Mouse (Mus musculus) left cerebral cortex, postnatal 25 days (tissue): ENCODE measurements around the gene Gm21985. TPM values are rescaled to one million over a fixed set of nuclear protein-coding genes. Genes with fewer than 3 reads are reported as not detected.
"Not testable (repeated sequence)": the region's sequence is repeated elsewhere in the genome, so short reads cannot be mapped to it uniquely, and the experiment has no call there.

Experiments
- DNase-seq, 2 experiments: peaks; one replicate each; pipeline ENCODE4 v3.0.0; 2022; ENCODE audit warnings: low spot score in 2 of 2, mixed read lengths in 1 of 2
- intact Hi-C: fragments of 180-260 bp; cut with DNase I; formaldehyde crosslinking; loops from one replicate; pipeline ENCODE4 v1.15.1; 2025
- total RNA-seq, 2 experiments: library from RNA; stranded (reverse); gene quantifications; 2 replicates each; pipeline ENCODE4 v1.2.3; 2021

The Gm21985 gene
- total RNA-seq, 2 experiments from 2014 or later = 4.1 to 4.4 TPM

DNA sequence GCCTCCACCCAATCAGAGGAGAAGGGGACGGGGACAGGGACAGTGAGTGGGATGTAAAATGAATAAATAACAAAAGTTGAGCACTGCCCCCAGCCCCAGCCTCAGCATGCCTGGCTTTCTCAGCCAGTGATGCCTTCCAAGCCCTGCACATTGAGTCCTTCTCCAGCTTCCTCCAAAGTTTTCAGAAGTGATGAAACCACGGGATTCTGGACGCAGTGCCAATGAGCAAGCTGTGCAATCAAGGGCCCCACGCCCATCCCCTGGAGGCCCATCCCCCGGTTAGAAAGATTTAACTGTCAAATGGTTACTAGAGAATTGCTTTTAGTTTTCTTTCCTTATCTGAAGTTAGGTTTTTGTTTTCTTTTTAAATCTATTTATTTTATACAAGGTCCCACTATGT is 103.8 kb downstream of the Gm21985 start:
- intact Hi-C loops = loop anchor here (5.0 kb wide), 1 partner anchor 103 kb away; the partner anchor contains the start of genes Gm21985 and Slc12a6
- no peak for DNase-seq

DNA sequence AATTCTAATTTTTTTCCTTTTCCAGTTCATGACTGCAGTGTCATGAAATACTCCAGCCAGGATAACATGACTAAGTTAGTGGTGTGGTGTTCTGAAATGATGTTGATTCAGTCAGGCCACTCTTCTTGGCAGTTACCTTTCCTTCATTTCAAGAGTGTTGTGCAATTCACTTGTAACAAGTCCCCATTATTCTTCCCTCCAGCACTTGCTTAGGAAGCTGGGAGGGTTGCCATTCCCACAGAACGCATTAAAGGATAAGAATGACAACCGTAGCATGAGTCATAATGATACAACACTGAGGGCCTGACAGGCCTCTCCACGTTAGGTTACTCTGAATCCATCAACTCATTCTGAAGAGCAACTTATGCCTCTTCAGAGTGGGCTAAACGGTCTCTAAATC is 107.0 kb downstream of the Gm21985 start:
- no peak for DNase-seq
- intact Hi-C loops = no loop called here

DNA sequence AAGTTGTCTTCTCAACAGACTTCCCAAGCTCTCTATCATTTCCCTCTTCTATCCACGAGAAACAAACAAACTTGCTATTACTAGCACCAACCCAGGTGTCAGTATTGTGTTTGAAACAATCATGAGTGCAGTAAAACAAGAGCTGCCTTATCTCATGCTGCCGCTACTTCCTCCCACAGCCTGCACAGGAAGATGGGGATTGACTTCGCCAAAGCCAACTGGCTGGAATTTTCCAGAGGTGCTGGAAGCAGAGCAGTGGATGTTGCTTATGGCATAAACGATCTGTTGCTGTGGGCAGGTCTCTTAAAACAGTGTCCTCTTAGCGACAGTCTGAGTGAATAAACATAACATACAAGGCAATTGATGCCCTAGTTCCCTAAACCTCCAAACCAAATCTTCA is 108.5 kb downstream of the Gm21985 start:
- intact Hi-C loops = loop anchor here (5.0 kb wide), 1 partner anchor 393 kb away; no protein-coding TSS in a partner anchor
- DNase-seq = no peak

DNA sequence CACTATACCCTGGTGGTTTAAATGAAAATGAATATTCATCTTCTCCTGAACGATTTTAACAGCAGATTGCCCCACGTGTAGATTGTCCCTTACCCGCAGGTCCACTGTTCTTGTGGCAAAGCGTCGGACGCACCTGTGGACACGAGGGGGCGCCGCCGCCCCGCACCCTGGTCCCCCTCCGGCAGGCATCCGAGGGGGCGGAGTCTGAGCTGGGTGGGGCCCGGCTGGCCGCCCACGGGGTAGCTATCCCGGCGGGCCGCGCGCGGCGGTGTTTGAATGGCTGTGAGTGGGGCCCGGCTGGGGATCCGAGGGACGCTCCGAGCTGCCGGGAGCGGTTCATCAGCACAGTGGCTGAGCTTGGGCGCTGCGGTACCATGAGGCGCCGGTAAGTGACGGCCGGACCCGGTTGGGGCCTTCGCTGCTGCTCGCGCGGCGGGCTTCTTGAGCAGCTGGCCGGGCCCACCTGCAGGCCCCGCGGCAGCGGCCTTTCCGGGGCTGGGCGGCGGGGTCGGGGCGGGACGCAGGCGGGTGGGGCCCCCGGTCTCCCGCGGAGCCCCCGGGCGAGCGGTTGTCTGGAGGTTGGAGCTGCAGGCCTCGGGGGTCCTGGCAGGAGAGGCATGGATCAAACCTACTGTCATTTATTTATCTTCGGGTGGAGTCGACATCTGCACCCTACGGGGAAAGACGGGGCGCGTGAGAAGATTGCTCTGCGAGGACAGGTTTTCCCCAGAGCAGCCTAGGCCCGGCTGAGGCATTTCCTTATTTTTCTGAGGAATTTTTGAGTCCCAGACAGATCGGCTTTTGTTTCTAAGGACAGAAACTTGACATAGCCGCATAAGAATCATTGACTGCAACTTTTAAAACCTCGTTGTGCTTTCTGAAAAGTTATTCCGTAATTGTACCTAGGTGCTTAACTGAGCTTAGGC is 113.1 kb downstream of the Gm21985 start, which contains the start of gene Katnbl1:
TSS of gene Katnbl1 (plus strand) at position 239 of the 926 bp plus-strand sequence.
- intact Hi-C loops = loop anchor here (2.0 to 5.0 kb wide), 3 partner anchors 76 to 388 kb away; partner anchors contain the start of genes Chrm5 and Emc7
- DNase-seq = peak; percentile 89 to 93

DNA sequence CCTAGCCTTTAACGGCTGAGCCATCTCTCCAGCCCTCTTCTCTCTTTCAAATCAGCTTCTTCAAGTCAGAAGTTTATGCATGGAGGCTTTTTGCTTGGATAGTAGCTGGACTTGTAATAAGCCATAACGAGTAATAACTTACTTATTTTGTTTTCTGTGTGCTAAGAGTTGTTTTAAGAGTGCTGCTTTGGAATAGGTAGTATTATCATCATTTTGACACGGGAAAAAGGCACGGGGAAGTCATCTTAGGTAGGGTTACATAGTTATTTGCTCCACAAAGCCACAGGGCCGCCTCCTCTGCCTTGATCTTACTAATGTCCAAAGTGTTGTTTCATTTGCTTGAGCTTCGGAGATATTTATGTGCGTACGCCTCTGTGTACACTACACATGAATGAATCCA is 114.0 kb downstream of the Gm21985 start:
- DNase-seq = no peak
- intact Hi-C loops = no loop called here

DNA sequence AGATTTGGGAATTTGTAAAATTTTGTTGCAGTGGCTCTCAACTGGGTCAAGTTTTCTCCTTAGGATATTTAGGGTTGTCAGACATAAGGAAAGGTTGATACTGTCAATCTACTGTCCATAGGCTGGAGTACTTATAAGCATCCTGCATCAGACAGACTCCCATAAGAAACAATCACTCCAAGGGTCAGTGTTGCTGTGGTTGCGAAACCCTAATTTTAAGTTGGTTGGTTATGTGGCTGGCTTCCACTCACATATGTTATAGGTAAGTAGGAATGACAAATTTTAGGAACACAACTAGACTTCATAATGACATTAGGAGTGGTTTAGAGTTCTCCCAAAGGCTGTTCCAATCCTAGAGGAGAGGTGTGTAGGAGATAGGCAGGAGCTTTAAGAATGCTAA is 115.1 kb downstream of the Gm21985 start:
- DNase-seq = no peak
- intact Hi-C loops = no loop called here

DNA sequence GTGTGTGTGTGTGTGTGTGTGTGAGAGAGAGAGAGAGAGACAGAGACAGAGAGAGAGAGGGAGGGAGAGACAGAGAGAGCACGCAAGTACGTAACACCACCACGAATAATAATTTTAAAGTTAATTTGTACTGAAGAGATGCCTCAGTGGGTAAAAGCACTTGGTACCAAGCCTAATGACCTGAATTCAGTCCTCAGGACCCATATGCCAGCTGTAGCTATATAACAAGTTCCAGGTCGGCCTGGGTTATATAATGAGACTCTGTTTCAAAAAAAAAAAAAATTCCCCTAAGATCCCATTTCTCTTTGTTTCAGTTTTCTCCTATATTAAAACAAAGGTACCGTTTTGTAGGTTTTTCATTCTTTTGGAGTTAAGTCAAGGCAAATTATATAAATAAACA is 124.7 kb downstream of the Gm21985 start:
- intact Hi-C loops = no loop called here
- DNase-seq = no peak

DNA sequence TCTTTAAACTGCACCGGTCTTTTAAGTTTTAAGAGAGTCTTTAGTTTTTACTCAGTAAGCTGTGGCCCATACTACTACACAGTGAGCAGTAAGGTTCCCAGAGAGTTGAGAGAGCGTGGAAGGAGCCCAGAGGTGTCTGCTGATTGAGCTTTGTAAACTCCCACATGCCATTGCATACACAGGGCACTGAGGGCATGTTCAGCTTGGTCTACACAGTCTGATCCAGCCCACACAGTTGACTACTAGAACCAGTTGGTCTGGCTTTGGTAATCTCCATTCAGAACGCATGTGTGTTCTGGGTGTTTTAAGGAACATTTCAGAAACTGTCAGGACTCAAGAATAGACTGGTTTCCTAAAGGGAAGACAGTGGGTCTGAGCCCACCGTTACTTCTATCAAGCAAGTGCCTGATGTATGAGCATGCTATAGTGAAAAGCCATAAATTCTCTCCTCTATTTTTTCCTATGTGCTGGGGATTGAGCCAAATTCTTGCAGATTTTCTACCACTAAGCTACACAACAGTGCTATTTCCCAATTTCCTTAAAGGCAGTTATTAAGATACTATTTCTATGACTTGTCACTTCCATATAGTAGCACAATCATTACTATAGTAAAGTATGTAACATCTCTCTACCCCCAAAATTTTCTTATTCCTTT is 125.4 kb downstream of the Gm21985 start:
- intact Hi-C loops = no loop called here
- DNase-seq = no peak

DNA sequence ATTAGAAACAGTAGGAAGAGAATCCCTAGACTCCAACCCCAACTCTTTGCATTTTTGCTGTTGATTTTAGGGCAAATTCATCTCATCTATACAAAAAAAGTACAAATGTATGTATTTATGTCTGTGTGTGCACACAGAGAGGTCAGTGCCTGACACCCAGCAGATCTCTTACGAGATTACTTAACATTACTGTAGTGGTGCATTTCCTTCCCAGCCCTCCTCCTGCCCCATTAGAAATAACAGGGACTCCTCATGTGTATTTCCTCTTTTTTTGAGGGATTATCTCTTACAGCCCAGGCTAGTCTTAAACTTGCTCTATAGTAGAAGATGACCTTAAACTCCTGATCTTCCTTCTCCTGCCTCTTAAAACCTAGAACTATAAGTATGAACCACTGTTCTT is 126.6 kb downstream of the Gm21985 start:
- no peak for DNase-seq
- intact Hi-C loops = no loop called here

DNA sequence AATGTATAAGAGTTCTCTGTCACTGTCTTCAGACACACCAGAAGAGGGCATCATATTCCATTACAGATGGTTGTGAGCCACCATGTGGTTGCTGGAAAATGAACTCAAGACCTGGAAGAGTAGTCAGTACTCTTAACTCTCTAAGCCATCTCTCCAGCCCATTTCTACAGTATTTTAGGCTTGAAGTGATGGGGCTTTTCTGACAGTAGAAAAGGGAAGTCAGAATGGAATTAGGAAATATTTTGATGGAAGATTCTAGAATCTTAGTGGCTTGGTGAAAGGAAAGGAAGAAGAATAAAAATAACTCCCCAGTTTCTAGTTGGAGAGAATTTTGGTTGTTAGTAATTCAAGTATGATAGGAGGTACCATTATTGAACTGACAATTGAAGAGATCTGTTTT is 127.8 kb downstream of the Gm21985 start:
- no peak for DNase-seq
- intact Hi-C loops = no loop called here

DNA sequence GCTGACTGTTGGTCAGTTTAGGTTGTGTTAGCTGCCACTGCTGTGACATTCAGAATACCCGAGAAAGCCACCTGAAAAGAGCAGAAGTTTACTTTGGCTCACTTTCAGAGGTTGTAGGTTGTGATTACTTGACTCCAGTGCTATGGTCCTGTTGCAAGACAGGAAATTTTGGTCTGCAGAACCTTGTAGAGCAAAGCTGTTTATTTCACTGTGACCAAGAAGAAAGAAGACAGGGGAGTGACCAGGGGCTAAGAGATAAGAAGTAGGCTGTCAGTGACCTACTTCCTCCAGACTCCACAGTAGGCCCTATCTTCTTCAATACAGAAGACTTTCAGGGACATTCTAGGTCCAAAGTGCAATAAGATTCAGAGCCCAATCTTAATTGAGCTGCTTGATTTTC is 130.5 kb downstream of the Gm21985 start:
- no peak for DNase-seq
- intact Hi-C loops = no loop called here

DNA sequence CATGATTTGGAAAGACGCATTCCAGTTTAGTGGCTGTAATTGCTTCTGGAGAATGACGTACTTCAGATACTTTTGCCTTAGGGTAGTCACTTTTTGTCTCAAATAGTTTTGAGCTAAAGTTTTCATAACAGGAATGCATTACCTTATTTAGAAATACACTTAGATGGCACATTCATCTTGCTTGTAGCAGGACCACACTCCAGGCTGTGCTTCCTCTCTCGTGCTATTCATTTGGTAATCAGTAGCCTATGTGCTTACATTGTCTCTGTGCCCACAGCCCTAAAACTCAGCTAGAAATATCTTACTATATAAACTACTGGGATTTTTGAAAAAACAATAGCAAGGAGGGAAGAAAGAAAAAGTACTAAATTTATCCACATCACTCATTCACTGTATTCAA is 140.9 kb downstream of the Gm21985 start:
- intact Hi-C loops = no loop called here
- no peak for DNase-seq

DNA sequence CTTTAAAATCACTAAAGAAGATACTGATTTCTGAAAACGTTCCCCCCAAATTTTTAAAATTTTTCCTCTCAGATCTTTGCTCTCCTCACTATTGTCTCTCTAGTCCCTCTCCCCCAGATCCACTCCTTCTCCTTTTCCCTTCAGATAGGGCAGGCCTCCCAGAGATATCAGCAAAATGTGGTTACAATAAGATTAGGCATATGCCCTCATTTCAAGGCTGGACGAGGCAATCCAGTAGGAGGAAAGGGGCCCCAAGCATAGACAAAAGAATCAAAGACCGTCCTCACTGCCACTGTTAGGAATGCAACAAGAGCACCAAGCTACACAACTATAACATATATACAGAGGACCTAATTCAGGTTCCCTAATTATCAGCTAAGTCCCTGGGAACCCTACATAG is 159.2 kb downstream of the Gm21985 start:
- intact Hi-C loops = no loop called here
- no peak for DNase-seq

DNA sequence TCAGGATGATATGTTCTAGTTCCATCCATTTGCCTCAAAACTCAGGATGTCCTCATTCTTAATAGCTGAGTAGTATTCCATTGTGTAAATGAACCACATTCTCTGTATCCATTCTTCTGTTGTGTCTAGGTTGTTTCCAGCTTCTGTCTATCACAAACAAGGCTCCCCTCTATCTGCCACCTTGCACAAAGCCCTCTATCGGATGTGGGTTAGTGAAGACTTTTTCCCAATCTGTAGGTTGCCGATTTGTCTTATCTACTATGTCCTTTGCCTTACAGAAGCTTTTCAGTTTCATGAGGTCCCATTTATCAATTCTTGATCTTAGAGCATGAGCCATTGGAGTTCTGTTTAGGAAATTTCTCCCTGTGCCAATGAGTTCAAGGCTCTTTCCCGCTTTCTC is 162.4 kb downstream of the Gm21985 start:
- intact Hi-C loops, DNase-seq: not testable (repeated sequence)

DNA sequence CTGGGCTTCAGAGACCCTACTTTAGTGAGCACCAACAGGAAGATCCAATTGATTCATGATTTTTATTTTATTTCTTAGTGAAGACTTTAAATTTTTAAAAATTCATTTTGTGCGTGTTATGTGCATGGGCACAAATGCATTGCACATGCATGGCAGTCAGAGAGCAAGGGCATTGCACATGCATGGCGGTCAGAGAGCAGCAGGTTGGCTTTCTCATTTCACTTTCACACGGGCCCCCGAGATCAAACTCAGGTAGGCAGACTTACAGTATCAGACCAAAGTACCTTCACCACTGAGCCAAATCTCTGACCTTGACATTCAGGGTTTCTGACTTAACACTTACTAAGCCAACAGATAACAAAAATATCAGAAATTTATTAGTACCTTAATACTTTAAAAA is 163.6 kb downstream of the Gm21985 start:
- DNase-seq = no peak
- intact Hi-C loops = no loop called here

DNA sequence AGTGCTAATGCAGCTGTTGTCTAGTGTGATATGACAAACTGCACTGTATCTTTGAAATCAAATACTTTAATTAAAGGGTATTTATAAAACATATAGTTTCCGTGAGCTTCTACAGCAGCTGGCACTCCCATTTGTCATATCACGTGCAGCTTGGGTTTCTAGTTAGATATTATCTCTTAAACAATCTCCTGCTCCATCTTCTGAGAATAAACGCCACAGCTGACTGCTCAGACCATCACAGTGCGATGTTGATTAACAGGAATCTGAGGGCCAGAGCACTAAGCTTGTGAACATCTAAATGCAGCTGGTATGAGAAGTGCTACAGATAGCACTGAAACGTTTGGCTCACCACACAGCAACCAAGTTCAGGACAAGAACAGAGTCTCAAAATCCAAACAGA is 164.3 kb downstream of the Gm21985 start:
- no peak for DNase-seq
- intact Hi-C loops = no loop called here

DNA sequence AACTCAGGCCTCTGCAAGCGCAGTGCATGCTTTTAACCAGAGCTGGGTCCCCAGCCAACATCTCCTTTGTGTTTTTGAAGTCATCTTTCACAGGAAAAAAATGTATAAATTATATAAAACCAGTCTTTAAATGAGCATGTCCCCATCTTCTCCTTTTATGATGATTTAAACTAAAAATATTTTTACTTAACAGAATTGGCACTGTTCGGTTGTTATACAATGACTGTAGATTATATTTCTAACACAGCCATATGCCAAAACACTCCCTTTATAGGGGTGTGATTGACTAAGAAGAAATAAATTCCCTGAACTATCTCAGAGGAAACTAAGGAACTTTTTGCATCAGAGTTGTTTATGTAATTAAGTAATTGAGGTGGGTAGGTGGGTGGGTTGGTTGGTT is 166.4 kb downstream of the Gm21985 start:
- intact Hi-C loops = no loop called here
- DNase-seq = peak in 1 of 2 experiments; percentile 58

DNA sequence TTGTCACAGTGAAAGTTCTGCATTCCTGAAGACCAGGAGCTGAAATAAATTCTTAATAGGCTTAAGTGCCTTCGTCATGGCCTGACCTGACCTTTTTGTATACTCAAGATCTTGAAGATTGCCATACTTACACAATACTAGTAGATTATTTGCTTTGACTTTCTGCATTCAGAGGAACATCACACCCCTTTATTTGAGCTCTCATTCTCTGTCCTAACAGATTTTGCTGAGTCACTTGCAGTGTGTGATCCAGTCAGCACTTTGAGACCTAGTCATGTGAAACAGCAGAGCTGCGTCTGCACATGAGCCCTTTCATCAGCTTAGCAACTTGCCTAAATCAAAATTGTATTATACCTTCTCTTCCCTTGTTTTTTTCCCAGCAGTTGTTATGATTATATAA is 167.2 kb downstream of the Gm21985 start:
- peak in 1 of 2 experiments; percentile 31 for DNase-seq
- intact Hi-C loops = no loop called here

DNA sequence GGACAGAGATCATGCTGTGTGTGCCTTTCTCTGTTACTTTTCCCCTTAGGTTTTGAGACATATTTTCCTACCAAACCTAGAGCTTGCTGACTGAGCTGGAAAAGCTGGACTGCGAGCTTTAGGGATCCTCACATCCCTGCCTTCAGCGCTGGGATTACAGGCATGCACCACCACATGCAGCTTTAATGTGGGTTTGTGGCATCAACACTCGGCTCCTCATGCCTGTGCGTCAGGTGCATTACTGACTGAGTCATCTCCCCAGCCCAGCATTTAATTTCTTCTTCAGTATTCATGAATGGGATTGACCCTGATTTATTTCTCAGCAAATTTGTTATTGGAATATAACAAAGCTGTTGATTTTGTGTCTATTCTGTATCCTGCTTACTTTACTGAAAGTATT is 170.2 kb downstream of the Gm21985 start:
- peak in 1 of 2 experiments; percentile 9 for DNase-seq
- intact Hi-C loops = no loop called here

DNA sequence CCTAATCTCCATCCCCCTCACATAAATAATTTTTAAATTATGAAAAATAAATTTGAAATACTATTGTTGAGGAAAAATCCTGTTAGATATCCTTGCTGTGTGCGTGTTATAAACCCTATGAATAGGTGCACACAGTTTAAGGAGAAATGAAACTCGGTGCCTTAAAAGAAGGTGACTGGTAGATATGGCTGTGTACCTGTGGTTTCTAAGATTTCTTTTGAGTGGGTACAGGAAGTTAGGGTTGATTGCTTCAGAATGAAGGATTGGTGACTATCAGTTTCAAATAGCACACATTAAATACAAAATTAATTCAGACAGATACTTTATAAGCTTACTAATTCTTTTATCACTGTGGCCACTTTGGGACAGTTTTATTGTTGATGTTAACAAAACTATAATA is 171.5 kb downstream of the Gm21985 start:
- DNase-seq = no peak
- intact Hi-C loops = no loop called here

DNA sequence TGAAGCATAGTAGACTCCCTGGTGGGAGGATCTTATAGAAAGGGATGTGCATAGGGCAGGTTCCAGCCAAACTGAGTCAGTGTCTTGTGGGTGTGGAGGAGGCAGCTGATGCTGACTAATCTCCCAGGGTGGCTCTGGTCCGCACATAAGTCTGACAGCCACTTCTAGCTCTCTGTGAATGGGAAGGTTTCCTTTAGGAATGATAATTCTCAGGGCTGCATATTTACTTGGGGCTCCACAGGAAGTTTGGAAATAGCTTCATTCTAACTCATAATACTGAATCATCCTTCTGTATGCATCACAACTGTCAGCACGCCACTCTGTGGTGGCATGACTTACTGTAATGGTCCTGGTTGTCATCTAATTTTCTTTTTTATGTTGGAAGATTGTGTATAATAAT is 177.4 kb downstream of the Gm21985 start:
- peak; percentile 20 to 85 for DNase-seq
- intact Hi-C loops = no loop called here
